Mouse (Mus musculus): ENCODE data around the gene Higd1a. TPM values are rescaled to one million over a fixed set of nuclear protein-coding genes. Genes with fewer than 3 reads are reported as not detected.

Higd1a gene
- 15.5 and 18.5 TPM in 2 replicates for total RNA-seq (2017)

DNA sequence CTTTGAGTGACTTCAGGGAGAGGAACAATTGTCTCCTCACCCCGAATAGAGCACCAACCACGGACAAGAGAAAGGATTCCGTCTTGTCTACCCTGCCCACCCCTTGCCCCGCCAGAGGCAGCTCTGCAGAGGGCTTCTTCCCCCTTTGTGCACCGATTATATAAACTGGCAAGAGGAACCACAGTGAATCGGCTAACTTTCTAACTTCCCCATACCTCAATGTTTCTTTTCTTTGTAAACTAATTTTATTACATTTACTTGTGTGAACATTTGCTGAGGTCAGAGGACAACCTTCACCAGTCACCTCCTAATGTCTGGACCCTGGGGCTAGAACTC, at the start of gene Higd1a:
Higd1a (minus strand) TSS at position 210 of the 336 bp plus-strand sequence.
- ATAC-seq (replicated peaks; ENCODE audit: low read depth, poor library complexity, severe bottlenecking): peak; percentile 48

DNA sequence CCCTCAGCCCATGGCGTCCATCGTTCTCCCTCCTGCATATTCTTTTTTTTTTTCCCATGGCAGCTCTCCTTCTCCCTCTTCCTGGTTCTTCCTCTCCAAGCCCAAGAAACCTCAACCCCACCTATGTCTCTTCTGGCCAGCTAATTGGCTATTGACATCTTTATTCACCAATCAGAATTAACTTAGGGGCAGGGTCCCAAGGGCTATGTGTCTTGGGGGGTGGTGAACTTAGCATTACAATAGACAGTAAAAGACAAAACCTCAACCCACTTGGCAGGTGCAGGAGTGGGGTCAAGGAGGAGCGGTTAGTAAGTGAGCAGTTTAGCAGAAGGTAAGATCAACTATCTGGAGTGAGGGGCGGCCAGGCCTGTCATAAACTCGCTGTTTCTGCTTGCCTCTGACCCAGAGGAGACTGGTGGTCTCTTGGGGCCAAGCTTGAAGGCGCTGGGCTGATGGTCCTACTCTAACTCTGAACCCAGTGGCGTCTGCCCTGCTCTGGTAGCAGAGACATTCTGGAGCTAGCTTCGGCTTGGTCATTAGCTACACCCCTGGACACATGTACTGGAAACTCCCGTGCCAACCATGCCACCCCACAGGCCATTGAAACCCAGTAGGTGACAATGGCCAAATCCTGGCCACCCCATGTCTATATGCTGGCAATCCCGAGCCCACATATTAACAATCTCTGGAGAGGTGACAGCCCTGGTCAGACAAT, 49.4 kb upstream of the Higd1a start:
- no peak for ATAC-seq (replicated peaks; ENCODE audit: low read depth, poor library complexity, severe bottlenecking)

DNA sequence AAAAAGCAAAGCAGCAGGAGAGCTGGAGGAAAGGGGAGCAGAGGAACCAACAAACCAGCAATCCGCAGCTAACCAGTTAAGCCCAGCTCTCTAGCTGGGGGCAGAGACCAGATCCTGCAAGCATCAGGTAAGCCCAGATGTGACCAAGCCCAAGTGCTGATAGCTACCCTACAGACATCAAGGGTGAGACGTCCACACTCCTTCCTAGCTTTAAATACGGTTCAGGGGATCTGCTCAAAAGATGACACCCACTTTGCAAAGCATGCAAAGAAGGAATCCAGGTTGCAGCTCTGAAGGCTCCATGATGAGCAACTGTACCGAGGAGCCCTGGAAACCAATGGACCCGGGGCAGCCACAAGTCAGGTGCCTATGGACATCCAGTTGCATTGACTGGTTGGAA, 48.3 kb upstream of the Higd1a start:
- ATAC-seq (replicated peaks; ENCODE audit: low read depth, poor library complexity, severe bottlenecking): no peak

DNA sequence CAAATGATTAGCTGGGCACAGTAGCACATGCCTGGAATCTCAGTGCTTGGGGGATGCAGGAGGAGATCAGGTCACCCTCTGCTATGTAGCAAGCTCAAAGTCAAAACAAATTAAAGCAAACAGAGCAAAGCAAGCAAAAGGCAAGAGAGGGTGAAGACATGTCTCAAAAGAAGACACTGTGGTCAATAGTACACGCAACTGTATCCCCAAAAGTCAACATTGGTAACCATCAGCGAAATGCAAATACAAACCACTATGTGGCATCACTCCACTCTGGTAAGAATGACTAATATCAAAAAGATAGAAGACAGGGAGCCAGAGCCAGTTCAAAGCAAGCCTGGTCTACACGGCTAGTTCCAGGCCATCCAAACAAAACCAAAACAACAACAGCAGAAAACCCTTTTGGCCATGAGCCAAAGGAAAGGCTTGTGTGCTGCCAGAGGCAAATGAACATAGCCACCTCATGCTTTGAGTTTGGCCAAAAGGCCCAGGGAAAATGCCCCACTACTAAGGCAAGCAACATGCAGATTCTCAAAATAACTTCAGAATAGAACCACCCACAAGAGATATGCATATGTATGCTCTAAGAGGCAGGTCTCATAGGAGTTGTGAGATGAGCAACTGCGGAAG, 47.5 kb upstream of the Higd1a start:
- no peak for ATAC-seq (replicated peaks; ENCODE audit: low read depth, poor library complexity, severe bottlenecking)

DNA sequence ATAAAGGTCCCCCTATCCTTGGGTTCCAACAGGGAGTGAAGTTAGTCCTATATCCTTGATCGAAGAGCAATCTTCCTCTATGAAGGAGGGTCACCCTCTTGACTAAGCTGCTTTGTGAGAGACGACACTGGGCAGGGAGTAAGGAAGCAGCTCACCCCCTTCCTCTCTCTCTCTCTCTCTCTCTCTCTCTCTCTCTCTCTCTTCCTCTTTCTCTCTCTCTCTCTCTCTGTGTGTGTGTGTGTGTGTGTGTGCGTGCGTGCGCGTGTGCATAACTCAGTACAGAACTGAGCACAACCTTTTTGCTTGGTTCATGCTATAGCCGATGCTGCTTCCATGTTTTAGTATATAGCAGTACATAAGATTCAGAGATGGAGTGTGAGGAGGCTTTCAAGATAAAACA, 46.8 kb upstream of the Higd1a start:
- ATAC-seq (replicated peaks; ENCODE audit: low read depth, poor library complexity, severe bottlenecking): peak; percentile 6; the same call in 1 of the 2 replicates

DNA sequence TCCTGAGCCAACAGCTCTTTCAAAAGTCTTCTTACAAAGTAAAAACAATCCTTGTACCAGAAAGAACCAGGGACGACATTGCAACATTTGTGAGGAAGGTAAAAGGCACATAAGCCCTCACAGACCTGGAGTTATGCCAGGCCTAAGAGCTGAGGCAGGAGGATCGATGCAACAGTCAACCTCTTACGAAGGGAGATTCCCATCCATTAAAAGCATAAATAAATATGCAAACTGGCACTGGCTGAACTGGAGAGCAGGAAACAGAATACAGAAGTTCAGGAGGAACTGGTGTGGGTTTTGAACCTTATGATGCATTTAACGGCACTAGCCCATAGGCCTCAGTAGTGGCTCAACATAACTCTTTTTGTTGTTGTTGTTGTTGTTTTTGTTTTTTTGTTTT, 46.2 kb upstream of the Higd1a start:
- ATAC-seq (replicated peaks; ENCODE audit: low read depth, poor library complexity, severe bottlenecking): no peak

DNA sequence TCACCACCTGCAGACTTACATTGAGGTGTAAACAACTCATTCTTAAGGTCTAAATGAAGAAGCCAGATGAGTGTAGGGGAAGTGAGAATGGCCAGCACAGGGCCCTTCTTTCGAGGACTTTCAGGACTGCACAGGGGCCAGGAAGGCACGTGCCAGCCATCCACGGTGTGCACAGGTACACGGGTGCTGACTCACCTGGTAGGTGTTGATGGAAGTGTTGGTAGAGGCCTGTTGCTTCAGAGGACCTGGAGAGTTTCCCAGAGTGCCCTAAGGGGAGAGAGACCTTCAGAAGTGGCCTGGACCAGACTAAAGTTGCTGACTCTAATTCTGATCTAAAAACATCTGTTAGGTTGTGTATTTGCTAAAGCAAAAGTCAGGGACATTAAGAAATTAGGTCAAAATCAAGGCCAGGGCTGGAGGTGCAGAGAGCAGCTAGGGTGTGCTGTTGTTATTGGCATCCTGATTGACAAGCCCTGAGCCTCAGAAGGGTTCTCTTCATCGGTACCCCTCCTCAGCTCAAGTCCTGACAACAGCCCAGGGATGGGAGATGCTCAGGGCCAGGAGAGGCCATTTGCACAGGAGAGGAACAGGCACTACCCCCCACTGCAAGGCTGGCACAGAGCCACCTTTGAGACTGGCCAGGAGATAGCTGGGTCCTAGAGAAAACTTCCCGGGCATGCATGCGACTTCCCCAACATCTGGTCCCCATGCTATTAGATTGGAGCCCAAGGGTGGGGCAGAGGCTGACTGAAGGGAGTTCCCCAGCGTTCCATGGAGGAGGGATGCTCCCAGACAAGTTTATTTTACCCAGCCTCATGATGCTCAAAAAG, 45.5 kb upstream of the Higd1a start:
- no peak for ATAC-seq (replicated peaks; ENCODE audit: low read depth, poor library complexity, severe bottlenecking)

DNA sequence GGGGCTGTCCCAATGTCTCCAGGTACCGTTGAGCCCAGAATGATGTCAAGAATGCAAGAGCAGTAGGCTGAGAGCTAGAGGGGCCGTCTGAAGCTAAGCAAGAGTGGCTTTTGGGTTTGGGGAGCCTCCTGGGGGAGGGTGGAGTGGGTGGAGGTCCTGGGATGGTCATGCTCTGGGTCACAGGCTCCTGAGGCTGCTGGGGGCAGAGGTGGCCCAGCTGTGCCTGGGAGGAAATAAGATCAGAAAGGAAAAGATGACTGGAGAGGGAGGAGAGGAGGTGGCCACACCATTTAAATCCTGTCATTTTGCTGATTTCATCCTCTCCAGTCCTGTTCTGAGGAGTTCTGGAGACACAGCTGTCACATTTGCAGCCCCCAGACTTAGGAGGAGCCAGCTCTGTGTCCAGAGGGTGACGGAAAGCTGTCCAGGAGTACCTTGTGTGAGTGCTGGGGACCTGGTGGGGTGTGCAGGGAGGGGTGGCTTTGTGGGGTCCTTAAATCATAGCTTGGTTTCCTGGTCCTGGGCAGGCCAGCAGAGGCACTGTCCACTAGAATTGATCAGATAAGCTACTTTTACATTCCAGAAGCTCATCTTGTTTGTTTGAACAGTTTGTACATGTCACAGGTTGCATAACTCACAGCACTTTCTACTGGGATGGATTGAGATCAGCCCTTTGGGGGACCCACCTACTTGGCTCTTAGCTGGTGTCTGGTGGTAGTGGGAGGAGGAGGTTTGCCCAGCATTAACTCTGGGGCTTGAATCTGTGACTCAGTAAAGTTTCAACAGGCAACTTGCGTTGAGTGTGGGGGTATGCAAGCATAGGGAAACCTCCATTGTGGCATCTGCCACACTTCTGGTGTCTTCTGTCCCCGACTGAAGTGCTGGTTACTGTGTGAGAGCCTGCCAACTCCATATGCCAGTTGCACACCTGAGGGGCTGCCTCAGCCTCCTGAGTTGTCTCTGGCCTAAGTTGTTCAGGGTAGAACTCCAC, 43.8 kb upstream of the Higd1a start:
- ATAC-seq (replicated peaks; ENCODE audit: low read depth, poor library complexity, severe bottlenecking): no peak

DNA sequence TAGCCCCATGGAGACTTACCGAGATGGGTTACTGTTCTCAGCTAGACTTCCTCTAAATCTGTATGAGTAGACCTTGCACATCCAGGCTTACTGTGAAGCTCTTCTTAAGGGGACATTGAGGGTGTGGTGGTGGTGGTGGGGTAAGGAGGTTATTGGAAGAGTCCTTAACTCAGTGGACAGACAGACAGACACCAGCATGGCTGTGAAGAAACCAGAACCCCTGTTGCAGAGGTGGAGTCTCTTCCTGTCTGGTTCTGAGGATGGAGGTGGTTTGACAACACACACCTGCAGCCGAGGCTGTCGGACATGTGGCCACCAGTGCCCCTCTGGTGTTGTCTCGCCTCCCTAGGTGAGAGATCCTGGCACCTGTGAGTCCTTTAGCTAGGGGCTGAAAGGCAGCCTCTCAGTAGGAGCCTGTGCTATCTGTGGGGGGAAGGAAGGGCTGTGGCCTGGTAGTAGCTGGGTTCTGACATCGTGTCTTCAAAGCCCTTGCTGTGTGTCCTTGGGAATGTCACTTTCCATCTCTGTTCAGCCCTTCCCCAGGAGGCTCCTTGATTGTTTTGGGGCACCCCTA, 42.2 kb upstream of the Higd1a start:
- no peak for ATAC-seq (replicated peaks; ENCODE audit: low read depth, poor library complexity, severe bottlenecking)

DNA sequence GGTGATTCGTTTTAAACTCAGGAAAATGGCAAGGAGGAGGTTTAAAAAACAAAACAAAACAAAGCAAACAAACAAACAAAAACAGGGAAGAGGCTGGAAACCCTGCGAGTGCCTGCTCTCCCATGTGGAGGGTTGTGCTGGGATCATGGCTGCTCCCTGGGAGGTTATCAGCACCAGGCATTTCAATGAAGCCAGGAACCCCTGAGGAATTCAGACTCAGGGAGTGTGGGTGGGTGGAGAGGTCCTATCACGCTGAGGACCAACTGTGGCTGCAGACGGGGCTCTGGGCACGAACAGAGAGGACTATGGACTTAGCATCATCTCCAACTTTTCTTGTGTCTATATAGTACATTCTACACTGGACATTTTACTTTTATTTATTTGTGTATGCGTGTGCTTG, 41.1 kb upstream of the Higd1a start:
- ATAC-seq (replicated peaks; ENCODE audit: low read depth, poor library complexity, severe bottlenecking): no peak

DNA sequence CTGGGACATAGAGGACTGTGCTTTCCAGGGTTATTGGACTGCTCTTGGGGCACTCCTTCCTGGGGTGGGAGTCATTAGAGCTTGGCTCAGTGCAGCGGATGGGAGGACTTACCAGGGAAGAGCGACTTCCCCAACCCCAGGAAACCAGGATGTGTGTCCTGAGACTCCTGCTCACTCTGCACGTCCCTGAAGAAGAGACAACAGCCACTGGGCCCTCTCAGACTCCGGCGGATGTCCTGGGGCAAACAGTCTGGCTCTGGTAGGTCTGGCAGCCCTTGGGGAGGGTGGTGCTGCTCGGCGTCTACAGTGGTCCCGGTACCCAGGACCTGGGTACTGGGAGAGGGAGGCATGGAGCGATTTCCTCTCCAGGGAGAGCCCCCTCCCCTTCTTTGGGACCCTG, 40.1 kb upstream of the Higd1a start, which contains the start of gene Ackr2:
Ackr2 (plus strand) TSS at position 111 of the 400 bp plus-strand sequence.
- ATAC-seq (replicated peaks; ENCODE audit: low read depth, poor library complexity, severe bottlenecking): no peak

DNA sequence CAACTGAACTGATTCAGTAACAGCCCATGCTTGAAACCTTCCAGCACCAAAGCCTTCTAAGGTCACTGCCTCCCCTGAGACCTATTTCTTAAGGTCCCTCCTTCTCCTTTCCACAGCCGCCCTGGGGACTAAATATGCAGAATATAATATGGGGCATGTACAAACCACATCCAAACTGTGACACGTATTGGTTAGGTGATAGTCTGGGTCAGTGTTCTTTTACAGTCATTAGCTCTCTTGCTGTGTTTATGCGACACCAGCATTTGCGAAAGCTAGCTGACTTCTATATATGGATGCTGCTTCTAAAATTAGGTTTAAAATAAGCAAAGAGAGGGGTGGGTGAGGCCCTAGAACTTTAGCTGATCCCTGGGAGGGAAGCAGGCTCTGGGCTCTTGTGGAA, 38.7 kb upstream of the Higd1a start:
- no peak for ATAC-seq (replicated peaks; ENCODE audit: low read depth, poor library complexity, severe bottlenecking)

DNA sequence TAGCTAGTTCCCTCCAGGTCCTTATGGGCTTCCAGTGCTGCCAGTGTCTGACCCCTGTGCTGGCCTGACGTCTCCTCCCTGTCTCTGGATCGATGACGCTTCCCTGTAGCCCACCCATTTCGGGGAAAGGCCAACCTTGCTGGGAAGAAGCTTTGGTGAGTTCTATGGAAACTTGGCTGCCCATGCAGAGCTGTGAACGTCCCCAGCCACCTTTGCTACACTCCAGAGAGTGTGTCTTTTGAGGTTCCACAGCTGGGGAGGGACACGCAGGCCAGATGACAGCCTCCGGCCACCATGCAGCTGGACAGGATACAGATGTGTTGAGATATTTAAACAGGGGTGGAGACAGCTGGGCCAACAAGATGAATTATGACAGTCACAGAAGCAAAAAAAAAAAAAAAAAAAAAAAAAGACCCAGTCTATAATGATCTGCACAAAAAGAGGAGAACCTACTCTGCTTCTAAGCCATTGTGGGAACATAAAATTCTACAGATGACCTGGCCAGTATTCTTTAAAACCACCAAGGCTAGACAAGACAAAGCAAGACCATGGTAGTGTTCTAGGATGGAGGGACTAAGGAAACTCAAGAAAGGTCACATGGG, 37.3 kb upstream of the Higd1a start:
- no peak for ATAC-seq (replicated peaks; ENCODE audit: low read depth, poor library complexity, severe bottlenecking)

DNA sequence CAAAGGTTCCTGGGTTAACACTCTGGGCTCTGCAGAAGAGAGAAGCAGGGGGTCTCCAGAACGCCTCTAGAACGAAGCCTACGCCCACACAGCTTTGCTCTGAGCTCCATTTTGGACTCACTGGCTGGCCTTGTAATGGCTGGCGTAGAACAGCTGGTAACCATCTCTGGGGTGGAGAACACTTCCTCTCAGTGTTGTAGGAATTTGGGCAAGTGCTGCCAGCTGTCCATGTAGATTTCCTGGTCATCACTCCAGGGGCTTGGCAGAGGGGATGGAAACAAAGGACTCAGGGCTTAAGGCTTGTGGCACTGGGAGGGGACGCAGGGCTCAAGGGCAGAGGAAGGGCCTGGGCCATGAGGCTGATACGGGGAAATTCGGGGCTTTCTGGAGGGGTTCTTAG, 36.3 kb upstream of the Higd1a start:
- ATAC-seq (replicated peaks; ENCODE audit: low read depth, poor library complexity, severe bottlenecking): no peak

DNA sequence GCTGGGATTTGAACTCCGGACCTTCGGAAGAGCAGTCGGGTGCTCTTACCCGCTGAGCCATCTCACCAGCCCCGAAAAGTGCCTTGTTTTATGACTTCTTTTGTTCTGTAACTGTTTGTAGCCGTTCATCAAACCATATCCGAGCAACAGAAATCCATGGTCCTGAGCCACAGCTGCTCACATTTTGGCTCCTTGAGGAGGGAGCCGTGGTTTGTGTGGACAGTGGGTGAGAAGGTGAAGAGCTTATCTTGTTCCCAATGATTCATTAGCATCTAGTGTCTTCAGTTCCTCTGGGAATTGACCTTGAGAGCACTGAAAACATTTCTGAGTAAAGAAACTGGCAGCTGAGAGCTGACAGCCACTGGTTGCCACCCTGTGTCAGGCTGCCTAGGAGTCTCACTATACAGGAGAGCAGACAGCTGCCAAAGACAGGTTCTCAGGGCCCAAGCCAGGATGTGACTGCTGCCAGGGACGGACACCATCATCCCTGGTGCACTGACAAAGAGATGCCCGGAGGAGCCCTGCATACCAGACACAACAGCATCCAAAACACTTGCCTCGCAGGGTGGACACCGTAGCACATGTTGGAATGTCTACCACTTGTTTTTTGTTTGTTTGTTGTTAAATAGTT, 34.0 kb upstream of the Higd1a start:
- no peak for ATAC-seq (replicated peaks; ENCODE audit: low read depth, poor library complexity, severe bottlenecking)

DNA sequence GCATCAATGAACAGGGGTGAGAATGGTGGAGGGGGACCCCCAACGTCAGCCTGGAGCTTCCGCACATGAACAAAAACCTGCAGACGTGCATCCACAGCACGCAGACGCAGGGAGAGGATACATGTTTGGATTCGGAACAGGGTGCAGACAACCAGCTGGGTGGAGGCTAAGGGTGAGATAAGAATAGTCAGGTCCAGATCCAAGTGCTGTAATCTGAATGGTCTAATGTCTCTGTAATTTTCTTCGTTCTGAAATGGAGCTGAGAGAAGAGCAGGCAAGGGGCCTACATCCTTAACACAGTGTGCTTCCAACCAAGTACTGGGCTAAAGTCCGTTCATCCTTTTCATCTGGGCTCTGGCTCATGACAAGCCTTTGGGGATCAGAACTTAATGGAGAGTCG, 33.1 kb upstream of the Higd1a start:
- ATAC-seq (replicated peaks; ENCODE audit: low read depth, poor library complexity, severe bottlenecking): no peak

DNA sequence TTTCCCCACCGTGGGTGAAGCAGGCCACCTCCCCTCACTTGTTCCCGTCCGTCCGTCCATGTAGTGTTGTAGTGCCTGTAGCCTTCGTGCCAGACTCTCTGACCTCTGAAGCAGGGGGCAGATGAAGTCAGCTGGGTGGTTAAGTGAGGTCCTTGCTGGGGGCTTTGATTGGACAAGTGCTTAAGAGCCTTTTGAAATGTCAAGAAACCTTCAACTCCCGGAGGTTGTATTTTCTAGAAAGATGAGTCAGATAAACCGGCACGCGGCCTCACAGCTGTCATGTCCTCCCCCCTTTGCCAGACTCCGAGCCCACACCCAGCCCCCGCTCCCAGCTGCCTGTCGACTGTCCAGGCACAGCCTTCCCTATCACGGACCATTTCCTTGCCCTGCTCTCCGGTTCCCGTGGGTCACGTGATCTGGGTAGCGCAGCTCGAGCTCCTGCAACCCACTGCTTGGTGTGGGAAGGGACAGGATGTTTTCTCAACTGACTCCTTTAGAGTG, 32.3 kb upstream of the Higd1a start:
- peak; percentile 32; the same call in 1 of the 2 replicates for ATAC-seq (replicated peaks; ENCODE audit: low read depth, poor library complexity, severe bottlenecking)

DNA sequence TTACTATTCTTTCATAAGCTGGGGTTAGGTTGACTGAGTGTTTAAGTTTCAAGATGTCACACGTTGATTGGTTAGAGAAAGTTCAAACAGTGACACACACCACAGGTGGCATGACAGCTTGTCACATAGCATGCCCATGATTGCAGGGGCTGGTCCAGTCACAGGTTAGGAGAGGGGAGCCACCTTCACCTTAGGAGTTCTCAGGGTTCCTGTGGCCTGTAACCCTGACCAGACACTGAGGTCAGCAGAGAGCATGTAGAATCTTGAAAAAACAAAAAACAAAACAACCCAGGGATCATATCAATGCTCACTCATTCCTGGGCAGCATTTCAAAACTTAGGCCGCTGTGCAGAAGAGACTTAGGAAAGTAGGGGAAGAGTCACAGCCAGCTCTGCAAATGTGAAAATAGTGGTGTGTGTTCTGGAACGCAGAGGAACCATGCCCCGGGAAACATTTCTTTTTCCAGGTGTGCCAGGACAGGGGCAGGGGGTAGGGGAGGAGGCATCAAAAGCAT, 31.8 kb upstream of the Higd1a start:
- no peak for ATAC-seq (replicated peaks; ENCODE audit: low read depth, poor library complexity, severe bottlenecking)

Measured in common myeloid progenitor, adult 5-6 weeks (primary cell).